Mouse (Mus musculus): ENCODE measurements around the gene Crnkl1.

- TF ChIP-seq HCFC1 (IDR thresholded peaks at IDR 0.05; ENCODE audit: borderline replicate concordance, insufficient read depth, low read length) (no peak), ZC3H11A (IDR thresholded peaks at IDR 0.05; ENCODE audit: borderline replicate concordance, low read depth, low read length) (no peak), ZNF384 (IDR thresholded peaks at IDR 0.05; ENCODE audit: low read depth, low read length) (no peak)
Observed at GRCm38 (mm10) chr2:145958097-145958496, 23.3 kb upstream of the Crnkl1 start.

Measured in ES-E14 (cell line).